Mouse (Mus musculus) adrenal gland, postnatal 25 days (tissue): ENCODE measurements around the gene Coa5. TPM values are rescaled to one million over a fixed set of nuclear protein-coding genes. Genes with fewer than 3 reads are reported as not detected.

Experiments
- DNase-seq: peaks from one replicate; pipeline ENCODE4 v3.0.0; 2021; ENCODE audit warnings: mixed read lengths
- long read RNA-seq: library from polyadenylated mRNA; stranded (forward); transcript quantifications from one replicate; pipeline ENCODE4 v2.0.0, GENCODE M21; 2021
- total RNA-seq: library from RNA; stranded (reverse); gene quantifications from 2 replicates; pipeline ENCODE4 v1.2.3, GENCODE M21; 2021

Coa5 gene
- 96.7 and 98.8 TPM in 2 replicates for total RNA-seq
- long read RNA-seq, transcript Coa5-201 (3 exons, 3,863 nt), result major isoform, 83 of 105 reads
- long read RNA-seq, partial matches to known transcripts, result 20 of 105 reads
- long read RNA-seq, other reads (novel, unspliced or antisense), result 2 of 105 reads

GRCm38 (mm10) chr1:37429366-37430296 lies at the start of gene Coa5, which contains the start of gene Unc50:
Gene Coa5 (minus strand): TSS chr1:37430103.
Gene Unc50 (plus strand): TSS chr1:37430139.
- peak; percentile 93 for DNase-seq

- no peak for DNase-seq
These were observed 49.2 kb upstream of the Coa5 start for GRCm38 (mm10) chr1:37479074-37479473.

GRCm38 (mm10) chr1:37478416-37478815 lies 48.5 kb upstream of the Coa5 start:
- no peak for DNase-seq

- DNase-seq, result no peak
These were observed 48.0 kb upstream of the Coa5 start for GRCm38 (mm10) chr1:37477928-37478327.

- no peak for DNase-seq
These were observed 47.3 kb upstream of the Coa5 start for GRCm38 (mm10) chr1:37477250-37477649.

GRCm38 (mm10) chr1:37475312-37475711 lies 45.4 kb upstream of the Coa5 start:
- DNase-seq, result no peak

GRCm38 (mm10) chr1:37474634-37475190 lies 44.8 kb upstream of the Coa5 start:
- no peak for DNase-seq

- no peak for DNase-seq
These were observed 44.1 kb upstream of the Coa5 start for GRCm38 (mm10) chr1:37474046-37474445.

- DNase-seq, result no peak
These were observed 43.3 kb upstream of the Coa5 start for GRCm38 (mm10) chr1:37473251-37473650.

- no peak for DNase-seq
These were observed 41.6 kb upstream of the Coa5 start for GRCm38 (mm10) chr1:37471179-37472148.

- DNase-seq, result no peak
These were observed 39.1 kb upstream of the Coa5 start for GRCm38 (mm10) chr1:37469007-37469406.

GRCm38 (mm10) chr1:37467806-37468205 lies 37.9 kb upstream of the Coa5 start:
- no peak for DNase-seq

- no peak for DNase-seq
These were observed 36.6 kb upstream of the Coa5 start for GRCm38 (mm10) chr1:37466322-37466995.

GRCm38 (mm10) chr1:37464878-37465452 lies 35.1 kb upstream of the Coa5 start:
- DNase-seq, result no peak

GRCm38 (mm10) chr1:37457546-37457945 lies 27.6 kb upstream of the Coa5 start:
- no peak for DNase-seq

GRCm38 (mm10) chr1:37451270-37451669 lies 21.4 kb upstream of the Coa5 start:
- DNase-seq, result no peak

GRCm38 (mm10) chr1:37448361-37449095 lies 18.6 kb upstream of the Coa5 start:
- DNase-seq, result peak; percentile 71

- DNase-seq, result no peak
These were observed 13.2 kb upstream of the Coa5 start for GRCm38 (mm10) chr1:37442848-37443835.

- DNase-seq, result no peak
These were observed 6.5 kb upstream of the Coa5 start for GRCm38 (mm10) chr1:37436419-37436818.
